Comparison of ENCODE assay signal across 9 mouse cellular contexts in the genomic region with DNA sequence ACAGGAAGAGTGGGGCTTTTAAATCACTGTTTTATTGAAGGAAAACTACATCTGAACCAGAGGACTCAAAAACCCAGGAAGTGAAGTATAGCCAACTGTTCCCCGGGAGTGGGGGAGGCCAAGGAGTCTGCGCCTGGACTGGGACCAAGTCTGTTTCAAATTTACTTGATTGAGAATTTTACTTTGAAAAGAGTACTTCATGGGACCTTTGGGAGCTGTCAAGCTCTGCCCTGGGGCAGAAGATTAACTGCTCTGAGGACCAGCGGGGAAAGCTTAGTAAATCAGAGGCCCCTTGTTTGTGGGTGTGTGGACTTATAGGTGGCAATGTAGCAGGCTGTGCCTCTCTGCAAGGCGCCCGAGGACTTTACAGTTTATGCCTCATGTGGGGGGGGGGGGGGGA. TPM values are rescaled to one million over a fixed set of nuclear protein-coding genes. Genes with fewer than 3 reads are reported as not detected.
DNase-seq lines count a peak whose midpoint lies in the region; ATAC-seq and TF ChIP-seq lines count a peak whose summit lies in the region.
"Had no signal": no experiment of that assay in that cellular context is flagged by ENCODE, and none has a peak within 500 bp of the region (broad histone marks: within the 10 kb centered on the region; RNA-seq: fewer than 3 reads in every experiment).

No protein-coding gene starts in this region.

- no peak overlapping the region for H3K4me2 ChIP-seq in midbrain, embryonic 11.5 days
- no peak overlapping the region for H3K4me2 ChIP-seq in midbrain, embryonic 15.5 days
- no peak overlapping the region for H3K4me2 ChIP-seq in forebrain, embryonic 16.5 days (ENCODE audit: low read length)
- H3K4me2 ChIP-seq: embryonic facial prominence, embryonic 15.5 days had no signal

- peak; percentile 78 for DNase-seq in midbrain, embryonic 11.5 days (ENCODE audit: low spot score, missing footprints)
- peak; percentile 68 for DNase-seq in kidney, postnatal 10 days
- peak; percentile 30 for DNase-seq in yolk sac, embryonic 10.5 days (ENCODE audit: low spot score)
- DNase-seq in left cerebral cortex, adult 2 months (ENCODE audit: extremely low spot score in 1 of 2, low spot score in 2 of 2) = no peak
- DNase-seq in heart, adult 8-10 months (ENCODE audit: low spot score) = no peak
- DNase-seq: retina, postnatal 1 day had no signal

- no peak for TF ChIP-seq CTCF in left cerebral cortex, adult 2 months (IDR thresholded peaks at IDR 0.05)

- WGBS in midbrain, embryonic 11.5 days = 58% methylated on average over 5 of the region's 5 CpGs
- 41% methylated on average over 5 of the region's 5 CpGs for WGBS in midbrain, embryonic 15.5 days
- 14% methylated on average over 5 of the region's 5 CpGs for WGBS in forebrain, embryonic 16.5 days

- H3K27ac ChIP-seq in midbrain, embryonic 11.5 days (ENCODE audit: low read depth, low read length) = no peak overlapping the region
- no peak overlapping the region for H3K27ac ChIP-seq in midbrain, embryonic 15.5 days
- no peak overlapping the region for H3K27ac ChIP-seq in forebrain, embryonic 16.5 days (ENCODE audit: low read length)
- no peak overlapping the region for H3K27ac ChIP-seq in left cerebral cortex, adult 2 months
- H3K27ac ChIP-seq: embryonic facial prominence, embryonic 15.5 days had no signal

- intact Hi-C loops in left cerebral cortex, adult 2 months (cut with DNase I) = no loop called here

- no peak overlapping the region for H3K4me3 ChIP-seq in midbrain, embryonic 11.5 days (ENCODE audit: low read depth, low read length)
- no peak overlapping the region for H3K4me3 ChIP-seq in midbrain, embryonic 15.5 days
- H3K4me3 ChIP-seq in forebrain, embryonic 16.5 days (replicated peaks; ENCODE audit: low read length) = no peak overlapping the region
- no peak overlapping the region for H3K4me3 ChIP-seq in left cerebral cortex, adult 2 months
- H3K4me3 ChIP-seq: embryonic facial prominence, embryonic 15.5 days had no signal

- no peak for ATAC-seq in midbrain, embryonic 11.5 days (ENCODE audit: low FRiP score)
- no peak for ATAC-seq in midbrain, embryonic 15.5 days (replicated peaks)
- ATAC-seq in forebrain, embryonic 16.5 days = peak; percentile 85

- H3K9me3 ChIP-seq in midbrain, embryonic 11.5 days (ENCODE audit: control insufficient read depth, low read length) = no peaks in the 10 kb centered on the region
- no peaks in the 10 kb centered on the region for H3K9me3 ChIP-seq in midbrain, embryonic 15.5 days
- no peaks in the 10 kb centered on the region for H3K9me3 ChIP-seq in forebrain, embryonic 16.5 days (ENCODE audit: control insufficient read depth, low read length)
- H3K9me3 ChIP-seq: embryonic facial prominence, embryonic 15.5 days had no signal

- H3K4me1 ChIP-seq in midbrain, embryonic 11.5 days (ENCODE audit: control insufficient read depth, insufficient read depth, low read length) = no peaks in the 10 kb centered on the region; the same call in 1 of the 2 replicates
- H3K4me1 ChIP-seq in midbrain, embryonic 15.5 days = no peaks in the 10 kb centered on the region
- H3K4me1 ChIP-seq in forebrain, embryonic 16.5 days (replicated peaks; ENCODE audit: control insufficient read depth, insufficient read depth, low read length) = no peaks in the 10 kb centered on the region

- H3K9ac ChIP-seq in midbrain, embryonic 11.5 days (ENCODE audit: low read length) = no peak overlapping the region
- H3K9ac ChIP-seq in midbrain, embryonic 15.5 days = no peak overlapping the region
- H3K9ac ChIP-seq in forebrain, embryonic 16.5 days (replicated peaks; ENCODE audit: low read depth, low read length) = no peak overlapping the region
- H3K9ac ChIP-seq: embryonic facial prominence, embryonic 15.5 days had no signal

- H3K27me3 ChIP-seq in midbrain, embryonic 11.5 days (ENCODE audit: control insufficient read depth, insufficient read depth, low read length) = no peaks in the 10 kb centered on the region
- no peaks in the 10 kb centered on the region for H3K27me3 ChIP-seq in midbrain, embryonic 15.5 days (replicated peaks)
- H3K27me3 ChIP-seq in forebrain, embryonic 16.5 days (replicated peaks; ENCODE audit: control insufficient read depth, insufficient read depth, low read length) = no peaks in the 10 kb centered on the region
- H3K27me3 ChIP-seq: embryonic facial prominence, embryonic 15.5 days had no signal

- no peaks in the 10 kb centered on the region for H3K36me3 ChIP-seq in midbrain, embryonic 11.5 days (ENCODE audit: control insufficient read depth, insufficient read depth, low read length)
- H3K36me3 ChIP-seq in midbrain, embryonic 15.5 days (replicated peaks) = no peaks in the 10 kb centered on the region
- H3K36me3 ChIP-seq in forebrain, embryonic 16.5 days (ENCODE audit: control insufficient read depth, insufficient read depth) = no peaks in the 10 kb centered on the region
- H3K36me3 ChIP-seq: embryonic facial prominence, embryonic 15.5 days had no signal

RNA-seq across cellular contexts. Expression of a gene that starts 49.1 kb away (rescaled TPM):
- polyA plus RNA-seq in midbrain, embryonic 11.5 days (2014; fragmentation: Nextera tagmentation; extraction: Ambion mirVana) = 6.2 and 6.7 TPM in 2 replicates
- polyA plus RNA-seq in midbrain, embryonic 15.5 days (2015; fragmentation: Nextera tagmentation; extraction: Ambion mirVana) = 6.0 and 6.8 TPM in 2 replicates
- 8.7 and 10.7 TPM in 2 replicates for polyA plus RNA-seq in forebrain, embryonic 16.5 days (2015; fragmentation: Nextera tagmentation; extraction: Ambion mirVana)
- 10 to 100 TPM; 26.3 to 32.3 TPM for total RNA-seq in left cerebral cortex, adult 2 months (2021)
- 10 to 100 TPM; 21.4 to 25.3 (median 24.6) TPM for total RNA-seq in heart, adult 8-10 months (2022)

Comparison
In these comparisons a context has a peak if more than half of its experiments do, and no peak if none do; other contexts are left out.
1. DNase-seq: peak in midbrain, embryonic 11.5 days (single experiment), kidney, postnatal 10 days (single experiment) and yolk sac, embryonic 10.5 days (single experiment); none in left cerebral cortex, adult 2 months (0 of 2) and heart, adult 8-10 months (single experiment).